Mouse (Mus musculus) megakaryocyte, embryonic 14.5 days (primary cell): Measurements from ENCODE around the gene Sec1. TPM values are rescaled to one million over a fixed set of nuclear protein-coding genes. Genes with fewer than 3 reads are reported as not detected.

ENCODE experiments used
- H3K27me3 ChIP-seq: replicated peaks from 2 replicates; pipeline ENCODE3; 2012; ENCODE audit warnings: inconsistent platforms
- H3K36me3 ChIP-seq: replicated peaks from 2 replicates; pipeline ENCODE3; 2012; ENCODE audit warnings: low read length, inconsistent platforms, mixed read lengths
- H3K4me1 ChIP-seq: 2 replicates; pipeline ENCODE4 v1.6.1; 2012; ENCODE audit warnings: inconsistent platforms
- H3K4me3 ChIP-seq: replicated peaks from 2 replicates; pipeline ENCODE3; 2012; ENCODE audit warnings: moderate library complexity, mild to moderate bottlenecking, inconsistent platforms
- H3K9me3 ChIP-seq: 2 replicates; pipeline ENCODE4 v1.6.1; 2012; ENCODE audit warnings: inconsistent platforms
- FLI1 ChIP-seq: IDR thresholded peaks from 2 replicates; pipeline ENCODE4 v1.6.1; 2012; ENCODE audit warnings: low read length, inconsistent platforms, mixed read lengths
- GATA1 ChIP-seq: IDR thresholded peaks from 3 replicates; pipeline ENCODE4 v1.6.1; 2012; ENCODE audit warnings: mixed read lengths, low read length, inconsistent platforms, borderline replicate concordance
- polyA plus RNA-seq: library from polyadenylated mRNA; stranded (reverse); fragments of >175 nt; gene quantifications from 2 replicates; pipeline ENCODE4 v1.2.3, GENCODE M21; 2012; ENCODE audit warnings: low replicate concordance; ENCODE audit not compliant: insufficient read depth

The Sec1 gene
- polyA plus RNA-seq, 1 experiment, result not detected

DNA sequence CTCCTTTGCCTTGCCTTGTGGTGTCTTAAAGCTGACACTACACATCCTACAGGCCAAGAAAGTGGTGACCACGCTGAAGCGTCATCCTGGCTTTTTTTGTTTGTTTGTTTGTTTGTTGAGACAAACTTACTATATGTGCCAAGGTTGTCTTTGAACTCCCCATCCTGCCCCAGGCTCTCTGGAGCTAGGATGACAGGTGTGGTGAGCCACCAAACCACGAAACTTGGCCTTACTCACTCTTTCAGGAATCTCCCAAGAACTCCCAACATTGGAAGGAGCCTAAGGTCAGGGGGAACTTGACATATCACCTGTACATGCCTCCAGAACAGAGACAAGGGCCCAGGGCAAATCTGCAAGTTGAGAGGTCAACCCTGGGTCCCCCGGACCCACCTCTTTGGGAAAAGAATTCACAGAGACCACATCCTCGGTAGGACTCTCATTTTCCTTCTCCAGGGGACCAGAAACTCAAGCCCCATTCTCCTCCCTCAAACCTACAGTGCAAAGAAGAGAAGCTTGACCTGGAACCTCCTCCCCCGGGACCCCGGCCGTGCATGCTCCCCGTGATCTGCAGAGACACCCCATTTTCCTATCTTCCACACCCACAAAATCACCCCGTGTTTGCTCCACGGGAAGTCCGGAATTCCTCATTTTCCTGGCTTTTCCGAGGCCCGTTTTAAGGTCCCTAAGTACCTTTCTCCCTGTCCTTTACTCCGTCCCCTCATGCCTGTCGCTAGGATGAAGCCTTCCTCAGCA, 51.5 kb downstream of the Sec1 start:
- H3K4me3 ChIP-seq, result peak overlapping the region; percentile 82
- H3K27me3 ChIP-seq, result peaks cover 81% of the 10 kb centered on the region
- H3K9me3 ChIP-seq, result no peaks in the 10 kb centered on the region
- no peak for TF ChIP-seq FLI1
- no peaks in the 10 kb centered on the region for H3K36me3 ChIP-seq
- peaks cover 44% of the 10 kb centered on the region for H3K4me1 ChIP-seq

DNA sequence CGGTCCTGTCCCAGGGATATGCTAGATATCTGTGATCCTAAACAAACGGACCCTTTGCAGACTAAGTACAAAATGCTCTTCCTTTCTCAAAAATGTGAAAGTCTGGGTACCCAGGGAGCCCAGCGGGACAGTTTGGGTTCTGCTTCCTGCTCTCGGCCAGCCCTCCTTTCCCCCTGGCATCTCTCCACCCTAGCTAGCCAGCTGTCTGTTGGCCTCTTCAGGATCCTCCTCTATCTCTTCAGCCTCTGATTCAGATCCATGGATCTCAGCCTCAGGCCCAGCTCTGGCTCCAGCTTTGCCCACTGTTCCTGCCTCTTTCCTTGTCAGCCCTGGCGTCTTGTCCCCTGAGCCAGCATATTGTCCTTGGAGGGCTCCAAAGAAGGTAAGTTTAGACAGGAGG, 52.1 kb downstream of the Sec1 start:
- H3K36me3 ChIP-seq, result no peaks in the 10 kb centered on the region
- TF ChIP-seq GATA1, result no peak
- TF ChIP-seq FLI1, result no peak
- H3K27me3 ChIP-seq, result peaks cover 75% of the 10 kb centered on the region
- H3K4me3 ChIP-seq, result no peak overlapping the region
- H3K4me1 ChIP-seq, result peaks cover 39% of the 10 kb centered on the region
- no peaks in the 10 kb centered on the region for H3K9me3 ChIP-seq

DNA sequence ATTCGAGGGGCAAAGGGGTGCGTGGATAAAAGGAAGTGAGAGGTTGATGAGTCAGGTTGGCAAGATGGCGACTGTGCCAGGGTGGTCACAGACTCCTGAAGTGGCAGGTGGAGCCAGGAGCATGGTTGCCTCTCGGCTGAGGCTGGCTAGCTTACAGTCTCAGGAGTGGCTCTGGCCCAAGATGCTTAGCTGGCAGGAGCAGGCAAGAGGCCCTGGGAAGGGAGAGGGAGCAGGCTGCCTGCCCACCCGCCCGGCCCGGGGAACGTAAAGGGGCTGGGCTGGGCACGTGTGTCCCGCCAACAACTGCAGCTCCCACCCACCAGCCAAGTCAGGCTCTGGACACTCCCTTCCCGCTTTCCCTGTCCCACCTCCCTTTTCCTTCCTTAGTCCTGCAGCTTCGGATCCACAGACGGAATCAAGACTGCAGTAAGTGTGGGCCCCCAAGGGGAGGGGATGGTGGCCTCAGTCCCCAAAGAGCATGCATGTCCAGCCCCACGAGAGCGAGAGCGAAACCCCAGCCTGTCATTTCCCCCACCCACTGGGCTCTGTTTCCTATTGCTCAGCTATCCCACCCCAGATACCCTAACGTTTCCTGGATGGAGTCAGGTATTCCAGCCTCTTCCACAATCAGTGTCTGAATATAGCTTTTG, 52.7 kb downstream of the Sec1 start:
- no peaks in the 10 kb centered on the region for H3K36me3 ChIP-seq
- peaks cover 4% of the 10 kb centered on the region for H3K9me3 ChIP-seq
- peaks cover 71% of the 10 kb centered on the region for H3K27me3 ChIP-seq
- TF ChIP-seq GATA1, result no peak
- no peak for TF ChIP-seq FLI1
- no peak overlapping the region for H3K4me3 ChIP-seq
- peaks cover 39% of the 10 kb centered on the region for H3K4me1 ChIP-seq

DNA sequence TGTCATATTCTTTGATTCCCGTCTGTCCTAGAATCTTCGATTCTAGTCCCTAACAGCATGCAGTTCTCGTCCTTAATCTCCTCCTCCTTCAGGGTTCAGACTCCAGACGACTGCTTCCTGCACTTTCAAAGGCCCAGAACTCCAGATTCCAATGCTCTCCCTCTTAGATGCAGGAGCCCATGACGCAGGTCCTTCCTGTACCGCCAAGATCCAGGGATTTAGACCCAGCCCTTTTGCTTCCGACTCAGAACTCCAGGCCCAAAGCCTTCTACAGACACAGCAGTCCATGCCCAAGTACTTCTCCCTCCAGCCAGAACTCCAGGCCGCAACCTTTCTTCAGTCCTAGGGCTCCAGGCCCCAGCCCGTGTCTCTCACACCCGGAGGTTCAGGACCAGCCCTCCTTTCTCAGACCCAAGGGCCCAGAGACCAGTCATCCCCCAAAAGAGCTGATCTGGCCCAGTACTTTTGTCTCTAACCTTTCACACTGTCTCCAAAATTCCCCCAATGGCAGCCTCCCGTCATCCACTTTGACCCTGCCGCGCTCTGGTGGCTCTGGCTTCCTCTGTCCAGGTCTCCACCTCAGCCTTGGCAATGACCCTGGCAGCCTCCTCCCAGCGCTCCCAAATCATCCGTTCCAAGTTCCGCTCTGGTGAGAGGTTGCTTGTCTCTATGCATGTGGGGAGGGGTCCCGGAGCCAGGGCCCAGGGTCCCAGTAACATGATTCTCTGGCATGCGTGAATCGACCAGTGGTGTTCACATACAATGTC, 53.8 kb downstream of the Sec1 start:
- H3K4me3 ChIP-seq, result no peak overlapping the region
- H3K27me3 ChIP-seq, result peaks cover 62% of the 10 kb centered on the region
- TF ChIP-seq FLI1 (no peak), GATA1 (no peak)
- H3K9me3 ChIP-seq, result peaks cover 8% of the 10 kb centered on the region
- H3K36me3 ChIP-seq, result no peaks in the 10 kb centered on the region
- H3K4me1 ChIP-seq, result peaks cover 50% of the 10 kb centered on the region

DNA sequence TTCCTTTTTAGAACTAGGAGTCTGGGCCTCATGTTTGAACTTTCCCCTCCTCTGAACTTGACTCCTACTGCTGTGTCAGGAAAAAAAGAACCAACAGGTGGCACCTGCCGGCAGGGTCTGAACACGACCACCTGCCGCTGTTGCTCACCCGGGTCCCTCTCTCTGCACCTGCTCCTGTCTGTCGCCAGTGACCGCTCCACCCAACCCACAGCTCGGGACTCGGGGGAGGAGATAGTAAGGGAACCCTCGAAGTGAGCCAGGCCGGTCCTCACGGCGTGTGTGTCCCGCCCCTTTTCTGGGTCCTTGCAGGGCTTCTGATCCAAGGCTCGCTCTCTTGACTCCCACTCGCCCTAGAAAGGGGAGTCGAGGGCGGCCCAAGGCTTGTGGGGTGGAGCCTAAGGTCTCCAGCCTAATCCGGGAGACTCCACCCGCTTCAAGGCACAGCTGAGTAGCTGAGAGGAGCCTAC, 54.6 kb downstream of the Sec1 start, which contains the start of gene Mamstr:
TSS of gene Mamstr (plus strand) at position 417 of the 467 bp plus-strand sequence.
- TF ChIP-seq FLI1 (no peak), GATA1 (no peak)
- peaks cover 52% of the 10 kb centered on the region for H3K4me1 ChIP-seq
- H3K36me3 ChIP-seq, result no peaks in the 10 kb centered on the region
- peaks cover 8% of the 10 kb centered on the region for H3K9me3 ChIP-seq
- H3K4me3 ChIP-seq, result no peak within 1 kb of the TSS
- peaks cover 57% of the 10 kb centered on the region for H3K27me3 ChIP-seq

DNA sequence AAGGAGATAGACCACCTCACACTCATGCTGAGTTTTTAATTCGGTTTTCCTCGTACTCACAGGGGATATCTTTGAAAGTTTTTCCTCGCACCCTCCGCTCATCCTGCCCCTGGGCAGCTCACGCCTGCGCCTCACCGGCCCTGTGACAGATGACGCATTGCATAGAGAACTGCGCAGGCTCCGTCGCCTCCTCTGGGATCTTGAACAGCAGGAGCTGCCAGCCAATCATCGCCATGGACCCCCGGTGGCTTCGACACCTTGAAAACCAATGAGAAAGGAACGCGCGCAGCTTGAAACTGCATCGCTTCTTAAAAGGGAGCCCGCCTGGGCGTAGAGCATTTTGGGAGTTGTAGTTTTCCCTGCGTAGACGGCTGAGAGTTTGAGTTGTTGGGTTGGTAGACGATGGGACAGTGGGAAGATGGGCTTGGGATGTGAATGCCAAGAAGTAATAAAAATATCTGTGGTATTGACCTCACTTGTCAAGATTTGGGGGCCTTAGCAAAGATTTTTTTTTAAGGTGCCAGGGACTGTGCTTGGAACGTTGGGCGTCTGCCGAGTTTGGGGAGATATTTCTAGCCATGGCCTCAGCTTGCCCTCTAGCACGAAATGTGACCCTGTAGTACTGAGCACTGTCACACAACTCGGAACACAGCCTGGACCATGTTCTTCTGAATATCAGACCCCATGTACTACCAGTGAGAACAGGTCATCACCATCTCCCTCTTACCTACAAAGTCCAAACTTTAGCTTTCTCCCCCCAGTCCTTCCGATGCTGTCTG, 55.4 kb downstream of the Sec1 start:
- Histone ChIP-seq H3K4me1 (peaks cover 45% of the 10 kb centered on the region), H3K27me3 (peaks cover 49% of the 10 kb centered on the region), H3K4me3 (no peak overlapping the region), H3K9me3 (peaks cover 8% of the 10 kb centered on the region), H3K36me3 (no peaks in the 10 kb centered on the region)
- TF ChIP-seq FLI1, result no peak
- TF ChIP-seq GATA1, result no peak

DNA sequence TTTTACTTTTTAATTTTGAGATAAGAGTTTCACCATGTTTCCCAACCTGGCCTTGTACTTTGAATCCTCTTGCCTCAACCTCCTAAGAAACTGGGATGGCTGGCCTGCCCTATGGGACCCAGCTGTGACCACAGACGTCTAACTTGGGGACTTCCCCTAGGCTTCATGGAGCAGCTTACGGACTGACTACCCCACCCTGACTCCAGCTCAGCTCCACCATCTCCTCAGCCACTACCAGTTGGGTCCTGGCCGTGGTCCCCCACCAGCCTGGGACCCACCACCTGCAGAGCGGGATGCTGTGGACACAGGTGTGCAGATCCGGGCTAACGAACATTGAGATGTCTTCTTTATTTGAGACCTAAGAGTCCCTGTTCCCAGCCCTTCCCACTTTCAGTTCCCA, 56.5 kb downstream of the Sec1 start:
- H3K4me3 ChIP-seq, result no peak overlapping the region

DNA sequence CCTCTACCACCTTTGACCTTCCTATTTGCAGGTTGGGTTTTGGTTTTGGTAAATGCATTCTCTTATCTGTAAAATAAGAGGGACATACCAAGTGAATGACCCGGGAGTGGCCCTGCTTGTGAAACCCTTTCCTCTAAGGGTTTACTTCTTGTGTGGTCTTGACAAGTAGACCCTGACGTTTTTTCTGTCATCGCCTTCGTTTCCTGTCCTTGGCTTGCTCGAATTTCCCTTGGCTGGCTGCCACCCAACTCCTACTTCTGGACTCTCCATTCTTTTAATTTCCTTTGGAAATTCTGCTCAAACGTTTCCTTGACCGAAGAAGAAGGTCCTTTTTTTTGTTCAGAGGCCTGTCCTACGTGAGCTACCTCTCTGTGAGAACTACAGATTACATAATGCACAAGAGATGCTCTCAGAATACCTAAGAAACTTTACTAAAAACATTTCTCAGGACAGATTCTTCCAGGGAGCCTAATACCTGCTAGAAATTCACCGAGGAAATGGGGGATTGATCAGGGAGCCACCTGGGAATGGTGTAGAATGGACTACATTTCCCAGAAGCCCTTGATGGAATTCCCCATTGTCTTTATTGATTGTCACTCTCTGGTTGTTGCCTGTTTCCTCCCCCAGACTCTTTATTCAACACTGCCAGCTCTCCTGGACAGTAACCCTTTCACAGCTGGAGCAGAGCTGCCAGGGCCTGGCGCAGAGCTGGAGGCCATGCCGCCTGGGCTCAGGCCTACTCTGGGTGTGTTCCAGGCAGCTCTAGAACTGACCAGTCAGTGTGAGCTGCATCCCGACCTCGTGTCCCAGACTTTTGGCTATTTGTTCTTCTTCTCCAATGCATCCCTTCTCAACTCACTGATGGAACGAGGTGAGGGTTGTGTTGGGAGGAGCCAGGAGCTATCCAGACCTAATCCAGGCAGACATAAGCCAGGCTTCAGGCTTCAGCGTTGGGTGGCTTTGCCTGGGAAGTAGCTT, 58.2 kb downstream of the Sec1 start:
- Histone ChIP-seq H3K9me3 (peaks cover 25% of the 10 kb centered on the region), H3K36me3 (no peaks in the 10 kb centered on the region), H3K27me3 (peaks cover 31% of the 10 kb centered on the region), H3K4me1 (peaks cover 18% of the 10 kb centered on the region), H3K4me3 (no peak overlapping the region)
- TF ChIP-seq GATA1 (no peak), FLI1 (no peak)

More for the DNA sequence above, 56.5 kb downstream of the Sec1 start:
- Histone ChIP-seq H3K9me3 (peaks cover 11% of the 10 kb centered on the region), H3K36me3 (no peaks in the 10 kb centered on the region), H3K27me3 (peaks cover 39% of the 10 kb centered on the region), H3K4me1 (peaks cover 34% of the 10 kb centered on the region)
- TF ChIP-seq FLI1, result no peak
- no peak for TF ChIP-seq GATA1
